Mouse (Mus musculus): ENCODE data around the gene Lrmp.

Gene Lrmp

GRCm38 (mm10) chr6:145197949-145198686 is 82.7 kb downstream of the Lrmp start:
- no peak for DNase-seq (ENCODE audit: low read depth, low spot score)

- DNase-seq (ENCODE audit: low read depth, low spot score) = no peak
Observed at GRCm38 (mm10) chr6:145202432-145203125, 87.1 kb downstream of the Lrmp start.

- DNase-seq (ENCODE audit: low read depth, low spot score) = no peak
Observed at GRCm38 (mm10) chr6:145204440-145204839, 89.0 kb downstream of the Lrmp start.

- DNase-seq (ENCODE audit: low read depth, low spot score) = no peak
Observed at GRCm38 (mm10) chr6:145205142-145205541, 89.7 kb downstream of the Lrmp start.

- no peak for DNase-seq (ENCODE audit: low read depth, low spot score)
Observed at GRCm38 (mm10) chr6:145210056-145210680, 94.7 kb downstream of the Lrmp start.

- peak; percentile 96 for DNase-seq (ENCODE audit: low read depth, low spot score)
Observed at GRCm38 (mm10) chr6:145210816-145211338, 95.4 kb downstream of the Lrmp start, which contains the start of the genes Casc1 and Etfrf1. TSS of gene Casc1 (minus strand) at chr6:145211005. TSS of gene Etfrf1 (plus strand) at chr6:145211134.

- peak; percentile 45 for DNase-seq (ENCODE audit: low read depth, low spot score)
Observed at GRCm38 (mm10) chr6:145211376-145212305, 96.2 kb downstream of the Lrmp start.

- no peak for DNase-seq (ENCODE audit: low read depth, low spot score)
Observed at GRCm38 (mm10) chr6:145213916-145214315, 98.5 kb downstream of the Lrmp start.

GRCm38 (mm10) chr6:145215826-145216225 is 100.4 kb downstream of the Lrmp start:
- no peak for DNase-seq (ENCODE audit: low read depth, low spot score)

GRCm38 (mm10) chr6:145224246-145224645 is 108.8 kb downstream of the Lrmp start:
- no peak for DNase-seq (ENCODE audit: low read depth, low spot score)
